Mouse (Mus musculus) hindbrain, postnatal 0 days (tissue): ENCODE results near the gene Lage3. TPM values are rescaled to one million over a fixed set of nuclear protein-coding genes. Genes with fewer than 3 reads are reported as not detected.
"Not testable (repeated sequence)": the region's sequence is repeated elsewhere in the genome, so short reads cannot be mapped to it uniquely, and the experiment has no call there.

Experiments
- ATAC-seq: fragments of 200-750 bp; cut with Nextera tagmentation; 2 replicates; pipeline ENCODE4 v1.8.0; 2017; ENCODE audit warnings: mild to moderate bottlenecking, moderate TSS enrichment, moderate library complexity
- DNase-seq: peaks from one replicate; pipeline ENCODE4 v3.0.0-alpha.2; 2015; ENCODE audit warnings: low spot score
- H3K27ac ChIP-seq: fragments of 300-500 bp; sonication (generic); 2 replicates; pipeline ENCODE4 v1.5.1; 2014; ENCODE audit warnings: mild to moderate bottlenecking
- H3K27me3 ChIP-seq: fragments of 300-500 bp; sonication (generic); 2 replicates; pipeline ENCODE4 v1.6.1; 2014; ENCODE audit warnings: low read length, mixed read lengths; ENCODE audit not compliant: insufficient read depth
- H3K36me3 ChIP-seq: fragments of 300-500 bp; sonication (generic); 2 replicates; pipeline ENCODE4 v1.6.1; 2014; ENCODE audit warnings: low read length, mixed read lengths; ENCODE audit not compliant: insufficient read depth
- H3K4me1 ChIP-seq: fragments of 300-500 bp; sonication (generic); 2 replicates; pipeline ENCODE4 v1.6.1; 2014; ENCODE audit warnings: antibody characterized with exemption, low read length, mixed read lengths; ENCODE audit not compliant: insufficient read depth
- H3K4me2 ChIP-seq: fragments of 300-500 bp; sonication (generic); 2 replicates; pipeline ENCODE4 v1.6.1; 2014; ENCODE audit warnings: low read depth, mild to moderate bottlenecking, low read length, moderate library complexity, mixed read lengths
- H3K4me3 ChIP-seq: fragments of 300-500 bp; sonication (generic); 2 replicates; pipeline ENCODE4 v1.5.1; 2014; ENCODE audit warnings: low read length
- H3K9ac ChIP-seq: fragments of 300-500 bp; sonication (generic); replicated peaks from 2 replicates; pipeline ENCODE4 v1.6.1; 2014; ENCODE audit warnings: mild to moderate bottlenecking, low read length, moderate library complexity, mixed read lengths
- H3K9me3 ChIP-seq: fragments of 300-500 bp; sonication (generic); 2 replicates; pipeline ENCODE4 v1.6.1; 2016; ENCODE audit warnings: low read length, mixed read lengths
- CTCF ChIP-seq: IDR thresholded peaks from 2 replicates; pipeline ENCODE4 v1.5.1; 2016; ENCODE audit warnings: antibody characterized with exemption, control low read depth, low read depth
- WGBS: fragments of 180-500 bp; shearing (Covaris S2); extraction: QIAGEN DNeasy Blood & Tissue Kit; methylation state at CpG from one replicate; pipeline ENCODE4 v1.1.7; 2014; 5-methylcytosine and 5-hydroxymethylcytosine counted together
- polyA plus RNA-seq: library from polyadenylated mRNA; unstranded; fragments of >200 nt; fragmentation: Nextera tagmentation; extraction: Ambion mirVana; gene quantifications from 2 replicates; pipeline ENCODE4 v1.2.1, GENCODE M21; 2015
- total RNA-seq: library from RNA; depleted of rRNA; stranded (reverse); fragments of >200 nt; gene quantifications from 2 replicates; pipeline ENCODE4 v1.2.3, GENCODE M21; 2014

The Lage3 gene
- total and polyA plus RNA-seq, 2 experiments from 2014 or later, result 56.9 to 76.4 TPM

- H3K9me3 ChIP-seq, result no peaks in the 10 kb centered on the region
- peak overlapping the region; percentile 61 for H3K4me2 ChIP-seq
- peak; percentile 58 for TF ChIP-seq CTCF
- ATAC-seq (peak; percentile 83), DNase-seq (peak; percentile 73)
- no peaks in the 10 kb centered on the region for H3K27me3 ChIP-seq
- H3K27ac ChIP-seq, result peak overlapping the region; percentile 85
- no peaks in the 10 kb centered on the region for H3K36me3 ChIP-seq
- H3K4me1 ChIP-seq, result no peaks in the 10 kb centered on the region
- H3K4me3 ChIP-seq, result peak overlapping the region; percentile 51
- WGBS, result 34% methylated on average over 49 of the region's 49 CpGs
- H3K9ac ChIP-seq, result peak overlapping the region; percentile 68
Measured at GRCm38 (mm10) chrX:74368209-74368909, 14.9 kb upstream of the Lage3 start.

GRCm38 (mm10) chrX:74367512-74367911 lies 14.1 kb upstream of the Lage3 start:
- 60% methylated on average over 10 of the region's 10 CpGs for WGBS
- H3K9me3 ChIP-seq, result no peaks in the 10 kb centered on the region
- no peaks in the 10 kb centered on the region for H3K27me3 ChIP-seq
- H3K9ac ChIP-seq, result peak overlapping the region; percentile 68
- H3K4me3 ChIP-seq, result peak overlapping the region; percentile 51
- peak overlapping the region; percentile 85 for H3K27ac ChIP-seq
- ATAC-seq (no peak), DNase-seq (peak; percentile 11)
- no peak for TF ChIP-seq CTCF
- no peaks in the 10 kb centered on the region for H3K4me1 ChIP-seq
- H3K4me2 ChIP-seq, result peak overlapping the region; percentile 61
- H3K36me3 ChIP-seq, result no peaks in the 10 kb centered on the region

- Histone ChIP-seq H3K9me3 (no peaks in the 10 kb centered on the region), H3K9ac (no peak overlapping the region), H3K36me3 (no peaks in the 10 kb centered on the region), H3K4me3 (no peak overlapping the region), H3K27ac (no peak overlapping the region), H3K27me3 (no peaks in the 10 kb centered on the region), H3K4me2 (no peak overlapping the region), H3K4me1 (no peaks in the 10 kb centered on the region)
- ATAC-seq (no peak), DNase-seq (no peak)
- TF ChIP-seq CTCF, result no peak
- 56% methylated on average over 11 of the region's 11 CpGs for WGBS
Measured at GRCm38 (mm10) chrX:74359171-74359570, 5.8 kb upstream of the Lage3 start.

- not testable (repeated sequence) for H3K27me3 ChIP-seq, ATAC-seq, H3K27ac ChIP-seq, H3K36me3 ChIP-seq, H3K4me3 ChIP-seq, H3K4me1 ChIP-seq, DNase-seq, H3K9me3 ChIP-seq, H3K4me2 ChIP-seq, H3K9ac ChIP-seq
- WGBS, result 92% methylated on average over 3 of the region's 3 CpGs
Measured at GRCm38 (mm10) chrX:74357069-74357468, 3.7 kb upstream of the Lage3 start.

- H3K4me3 ChIP-seq, result peak overlapping the region; percentile 37
- H3K27ac ChIP-seq, result peak overlapping the region; percentile 70
- peak; percentile 74; the same call in 1 of the 2 replicates for ATAC-seq
- peak overlapping the region; percentile 48 for H3K9ac ChIP-seq
- H3K36me3 ChIP-seq, result no peaks in the 10 kb centered on the region
- peak overlapping the region; percentile 62 for H3K4me2 ChIP-seq
- 30% methylated on average over 13 of the region's 13 CpGs for WGBS
- H3K27me3 ChIP-seq, result no peaks in the 10 kb centered on the region
- no peaks in the 10 kb centered on the region for H3K4me1 ChIP-seq
- TF ChIP-seq CTCF, result no peak
- no peaks in the 10 kb centered on the region for H3K9me3 ChIP-seq
- DNase-seq, result no peak
Measured at GRCm38 (mm10) chrX:74352645-74353466, 562 bp downstream of the Lage3 start.

- DNase-seq (peak; percentile 13), ATAC-seq (no peak)
- no peak for TF ChIP-seq CTCF
- no peaks in the 10 kb centered on the region for H3K27me3 ChIP-seq
- WGBS, result 24% methylated on average over 2 of the region's 2 CpGs
- H3K4me2 ChIP-seq, result peak overlapping the region; percentile 64
- peaks cover 10% of the 10 kb centered on the region; the same call in 1 of the 2 replicates for H3K4me1 ChIP-seq
- H3K9ac ChIP-seq, result peak overlapping the region; percentile 51
- peak overlapping the region; percentile 86; the same call in 1 of the 2 replicates for H3K27ac ChIP-seq
- no peaks in the 10 kb centered on the region for H3K9me3 ChIP-seq
- H3K4me3 ChIP-seq, result peak overlapping the region; percentile 43
- H3K36me3 ChIP-seq, result no peaks in the 10 kb centered on the region
Measured at GRCm38 (mm10) chrX:74330166-74330930, 23.1 kb downstream of the Lage3 start.
